Mouse (Mus musculus): Measurements from ENCODE around the gene Cdhr4. TPM values are rescaled to one million over a fixed set of nuclear protein-coding genes. Genes with fewer than 3 reads are reported as not detected.

The Cdhr4 gene
- polyA plus RNA-seq, 1 experiment from 2014 or later = 10.5 TPM

- H3K9ac ChIP-seq (replicated peaks; ENCODE audit: low read length) = no peak overlapping the region
- H3K27me3 ChIP-seq (ENCODE audit: insufficient read depth, low read length) = no peaks in the 10 kb centered on the region
- no peak for ATAC-seq (ENCODE audit: low FRiP score, low TSS enrichment)
- no peak overlapping the region for H3K4me3 ChIP-seq (ENCODE audit: low read length)
- H3K27ac ChIP-seq (ENCODE audit: low read length) = no peak overlapping the region
- H3K9me3 ChIP-seq (ENCODE audit: low read length) = no peaks in the 10 kb centered on the region
- no peak overlapping the region for H3K4me2 ChIP-seq (replicated peaks; ENCODE audit: low read depth, low read length)
- WGBS = 93% methylated on average over 2 of the region's 2 CpGs
- no peaks in the 10 kb centered on the region for H3K4me1 ChIP-seq (ENCODE audit: insufficient read depth, low read length)
- peaks cover 30% of the 10 kb centered on the region for H3K36me3 ChIP-seq (ENCODE audit: insufficient read depth, low read length)
Observed at GRCm38 (mm10) chr9:108035331-108036156, 43.2 kb downstream of the Cdhr4 start.

GRCm38 (mm10) chr9:108044751-108045492 lies 52.6 kb downstream of the Cdhr4 start:
- Histone ChIP-seq H3K27me3 (ENCODE audit: insufficient read depth, low read length) (no peaks in the 10 kb centered on the region), H3K9ac (replicated peaks; ENCODE audit: low read length) (no peak overlapping the region), H3K4me2 (replicated peaks; ENCODE audit: low read depth, low read length) (no peak overlapping the region), H3K4me1 (ENCODE audit: insufficient read depth, low read length) (peaks cover 16% of the 10 kb centered on the region), H3K36me3 (ENCODE audit: insufficient read depth, low read length) (peaks cover 40% of the 10 kb centered on the region), H3K27ac (ENCODE audit: low read length) (no peak overlapping the region), H3K4me3 (ENCODE audit: low read length) (no peak overlapping the region), H3K9me3 (ENCODE audit: low read length) (no peaks in the 10 kb centered on the region)
- WGBS = 96% methylated on average over 8 of the region's 8 CpGs
- no peak for ATAC-seq (ENCODE audit: low FRiP score, low TSS enrichment)

- Histone ChIP-seq H3K4me1 (ENCODE audit: insufficient read depth, low read length) (peaks cover 23% of the 10 kb centered on the region), H3K9ac (replicated peaks; ENCODE audit: low read length) (no peak overlapping the region), H3K9me3 (ENCODE audit: low read length) (no peaks in the 10 kb centered on the region), H3K27me3 (ENCODE audit: insufficient read depth, low read length) (no peaks in the 10 kb centered on the region), H3K36me3 (ENCODE audit: insufficient read depth, low read length) (peaks cover 42% of the 10 kb centered on the region), H3K4me3 (ENCODE audit: low read length) (no peak overlapping the region), H3K4me2 (replicated peaks; ENCODE audit: low read depth, low read length) (no peak overlapping the region), H3K27ac (ENCODE audit: low read length) (no peak overlapping the region)
- 95% methylated on average over 4 of the region's 4 CpGs for WGBS
- no peak for ATAC-seq (ENCODE audit: low FRiP score, low TSS enrichment)
Observed at GRCm38 (mm10) chr9:108046582-108046981, 54.3 kb downstream of the Cdhr4 start.

DNA sequence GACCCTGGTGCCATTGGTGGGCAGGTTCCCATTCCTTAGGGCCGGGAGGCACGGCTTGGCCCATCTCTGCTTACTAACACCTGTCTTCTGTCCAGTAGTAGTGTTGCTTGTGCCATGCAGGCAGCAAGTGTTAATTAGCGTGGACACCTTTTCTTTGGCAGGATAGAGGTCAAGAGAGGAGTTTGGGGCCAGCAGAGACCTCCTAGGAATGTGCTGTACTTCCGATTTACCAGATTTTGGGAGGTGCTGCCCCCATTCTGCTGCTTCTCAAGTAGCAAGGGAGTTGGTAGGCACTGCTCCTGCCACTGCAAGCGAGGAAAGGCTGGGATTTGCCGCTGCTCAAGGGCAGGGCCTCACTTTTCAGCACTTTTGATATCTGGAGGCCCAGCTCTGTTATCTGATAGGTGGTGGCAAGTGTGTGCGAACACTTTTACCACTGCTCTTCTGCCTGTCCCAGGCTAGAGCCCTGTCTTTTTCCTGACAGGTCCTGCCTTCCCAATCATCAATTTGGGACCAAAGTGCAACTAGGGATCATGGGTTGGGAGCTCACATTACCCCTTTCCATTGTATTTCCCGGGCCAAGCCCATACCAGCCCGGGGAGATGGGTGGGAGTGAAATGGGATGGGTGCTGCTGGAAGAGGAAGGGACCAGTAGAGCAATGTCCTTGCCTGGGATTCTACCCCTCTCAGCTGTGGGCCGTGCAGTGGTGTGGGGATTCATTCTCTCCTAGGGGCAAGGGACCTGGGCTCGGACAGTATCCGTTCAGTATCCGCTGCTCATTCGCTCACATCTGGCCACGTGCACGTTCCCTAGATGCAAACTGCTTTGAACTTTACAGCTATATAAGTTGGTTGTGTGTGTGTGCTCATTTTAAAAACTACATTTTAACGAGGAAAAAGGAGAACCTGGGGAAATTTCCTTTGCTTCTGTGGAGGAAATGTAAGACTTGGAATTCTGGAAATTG lies 55.6 kb downstream of the Cdhr4 start:
- peaks cover 41% of the 10 kb centered on the region for H3K36me3 ChIP-seq (ENCODE audit: insufficient read depth, low read length)
- H3K9ac ChIP-seq (replicated peaks; ENCODE audit: low read length) = peak overlapping the region; percentile 62

DNA sequence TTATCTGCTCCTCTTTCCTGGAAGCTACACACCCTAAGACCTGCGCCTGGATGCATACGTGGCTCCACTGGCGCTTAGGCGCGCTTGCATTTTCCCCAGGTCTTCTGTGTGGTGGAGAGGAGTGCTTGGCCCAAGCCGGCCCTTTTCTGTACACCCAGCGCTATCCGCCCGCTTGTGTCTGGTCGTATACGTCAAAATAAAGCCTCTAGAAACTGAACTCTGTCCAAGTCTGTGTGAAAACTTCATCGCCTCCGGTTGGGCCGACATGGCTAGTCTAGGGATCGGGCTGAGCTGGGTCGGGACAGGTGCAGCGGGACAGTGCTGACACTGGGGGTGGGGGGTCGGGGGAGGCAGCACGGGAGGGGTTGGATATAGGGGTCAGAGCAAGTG lies 56.3 kb downstream of the Cdhr4 start:
- H3K27me3 ChIP-seq (ENCODE audit: insufficient read depth, low read length) = no peaks in the 10 kb centered on the region
- H3K9me3 ChIP-seq (ENCODE audit: low read length) = no peaks in the 10 kb centered on the region
- H3K9ac ChIP-seq (replicated peaks; ENCODE audit: low read length) = peak overlapping the region; percentile 62
- H3K36me3 ChIP-seq (ENCODE audit: insufficient read depth, low read length) = peaks cover 38% of the 10 kb centered on the region
- H3K4me2 ChIP-seq (replicated peaks; ENCODE audit: low read depth, low read length) = peak overlapping the region; percentile 90
- H3K4me3 ChIP-seq (ENCODE audit: low read length) = peak overlapping the region; percentile 89
- peaks cover 27% of the 10 kb centered on the region for H3K4me1 ChIP-seq (ENCODE audit: insufficient read depth, low read length)
- under 1% methylated on average over 19 of the region's 19 CpGs for WGBS
- ATAC-seq (ENCODE audit: low FRiP score, low TSS enrichment) = peak; percentile 47
- peak overlapping the region; percentile 66 for H3K27ac ChIP-seq (ENCODE audit: low read length)

More for the DNA sequence above, 55.6 kb downstream of the Cdhr4 start:
- Histone ChIP-seq H3K4me1 (ENCODE audit: insufficient read depth, low read length) (peaks cover 23% of the 10 kb centered on the region), H3K4me3 (ENCODE audit: low read length) (peak overlapping the region; percentile 89), H3K27ac (ENCODE audit: low read length) (peak overlapping the region; percentile 66), H3K4me2 (replicated peaks; ENCODE audit: low read depth, low read length) (peak overlapping the region; percentile 90), H3K9me3 (ENCODE audit: low read length) (no peaks in the 10 kb centered on the region), H3K27me3 (ENCODE audit: insufficient read depth, low read length) (no peaks in the 10 kb centered on the region)
- ATAC-seq (ENCODE audit: low FRiP score, low TSS enrichment) = no peak
- 41% methylated on average over 17 of the region's 17 CpGs for WGBS

- H3K9me3 ChIP-seq (ENCODE audit: low read length) = no peaks in the 10 kb centered on the region
- peak within 1 kb of the TSS; percentile 72 for H3K27ac ChIP-seq (ENCODE audit: low read length)
- peak within 1 kb of the TSS; percentile 89 for H3K4me3 ChIP-seq (ENCODE audit: low read length)
- peak within 1 kb of the TSS; percentile 81 for H3K9ac ChIP-seq (replicated peaks; ENCODE audit: low read length)
- no peaks in the 10 kb centered on the region for H3K27me3 ChIP-seq (ENCODE audit: insufficient read depth, low read length)
- peak; percentile 95 for ATAC-seq (ENCODE audit: low FRiP score, low TSS enrichment)
- WGBS = under 1% methylated on average over 33 of the region's 39 CpGs
- peak within 1 kb of the TSS; percentile 90 for H3K4me2 ChIP-seq (replicated peaks; ENCODE audit: low read depth, low read length)
- H3K36me3 ChIP-seq (ENCODE audit: insufficient read depth, low read length) = peaks cover 41% of the 10 kb centered on the region
- H3K4me1 ChIP-seq (ENCODE audit: insufficient read depth, low read length) = peaks cover 27% of the 10 kb centered on the region
Observed at GRCm38 (mm10) chr9:108049016-108049455, 56.7 kb downstream of the Cdhr4 start, which contains the start of gene Gmppb. Gmppb (plus strand) TSS chr9:108049242.

Other genes starting within 250 kb of the Cdhr4 start
- 203 and 214 TPM in 2 replicates for gene Rbm5, start 221.5 kb upstream of the Cdhr4 start, polyA plus RNA-seq (2015; fragmentation: Nextera tagmentation; extraction: Ambion mirVana)
- 71.5 and 83.7 TPM in 2 replicates for gene Rbm6, start 119.3 kb upstream of the Cdhr4 start, polyA plus RNA-seq (2015; fragmentation: Nextera tagmentation; extraction: Ambion mirVana)
- 12.9 and 13.6 TPM in 2 replicates for gene Mon1a, start 104.3 kb upstream of the Cdhr4 start, polyA plus RNA-seq (2015; fragmentation: Nextera tagmentation; extraction: Ambion mirVana)
- 2.1 and 2.8 TPM in 2 replicates for gene Mst1r, start 85.6 kb upstream of the Cdhr4 start, polyA plus RNA-seq (2015; fragmentation: Nextera tagmentation; extraction: Ambion mirVana)
- not detected in 2 replicates for gene Actl11, start 64.0 kb upstream of the Cdhr4 start, polyA plus RNA-seq (2015; fragmentation: Nextera tagmentation; extraction: Ambion mirVana)
- 2.0 and 2.2 TPM in 2 replicates for gene Camkv, start 56.8 kb upstream of the Cdhr4 start, polyA plus RNA-seq (2015; fragmentation: Nextera tagmentation; extraction: Ambion mirVana)
- 23.3 and 24.5 TPM in 2 replicates for gene Traip, start 42.4 kb upstream of the Cdhr4 start, polyA plus RNA-seq (2015; fragmentation: Nextera tagmentation; extraction: Ambion mirVana)
- 20.2 and 22.2 TPM in 2 replicates for gene Uba7, start 17.0 kb upstream of the Cdhr4 start, polyA plus RNA-seq (2015; fragmentation: Nextera tagmentation; extraction: Ambion mirVana)
- 5.3 and 7.5 TPM in 2 replicates for gene Gm20661, start 9.4 kb upstream of the Cdhr4 start, polyA plus RNA-seq (2015; fragmentation: Nextera tagmentation; extraction: Ambion mirVana)
- 68.0 and 79.4 TPM in 2 replicates for gene Inka1, start 6.6 kb upstream of the Cdhr4 start, polyA plus RNA-seq (2015; fragmentation: Nextera tagmentation; extraction: Ambion mirVana)
- 0.64 and 1.1 TPM in 2 replicates for gene Gm20662, start 3.9 kb downstream of the Cdhr4 start, polyA plus RNA-seq (2015; fragmentation: Nextera tagmentation; extraction: Ambion mirVana)
- 59.2 and 61.8 TPM in 2 replicates for gene Ip6k1, start 10.0 kb downstream of the Cdhr4 start, polyA plus RNA-seq (2015; fragmentation: Nextera tagmentation; extraction: Ambion mirVana)
- gene Gmppb, start 56.7 kb downstream of the Cdhr4 start, polyA plus RNA-seq (2015; fragmentation: Nextera tagmentation; extraction: Ambion mirVana) = 30.9 and 32.4 TPM in 2 replicates
- gene Amigo3, start 60.7 kb downstream of the Cdhr4 start, polyA plus RNA-seq (2015; fragmentation: Nextera tagmentation; extraction: Ambion mirVana) = 2.9 and 3.3 TPM in 2 replicates
- gene Mst1, start 87.9 kb downstream of the Cdhr4 start, polyA plus RNA-seq (2015; fragmentation: Nextera tagmentation; extraction: Ambion mirVana) = 0.10 and 0.21 TPM in 2 replicates
- 37.2 and 44.3 TPM in 2 replicates for gene Rnf123, start 90.8 kb downstream of the Cdhr4 start, polyA plus RNA-seq (2015; fragmentation: Nextera tagmentation; extraction: Ambion mirVana)
- gene Apeh, start 102.1 kb downstream of the Cdhr4 start, polyA plus RNA-seq (2015; fragmentation: Nextera tagmentation; extraction: Ambion mirVana) = 87.8 and 93.0 TPM in 2 replicates
- 0.64 and 0.67 TPM in 2 replicates for gene Bsn, start 197.9 kb downstream of the Cdhr4 start, polyA plus RNA-seq (2015; fragmentation: Nextera tagmentation; extraction: Ambion mirVana)

All from kidney, embryonic 16.5 days (tissue).